Mouse (Mus musculus) bone marrow macrophage, adult 2 months (primary cell): ENCODE results near the gene Tead1.

Source experiments
- CTCF ChIP-seq: IDR thresholded peaks from 2 replicates; pipeline ENCODE4 v1.5.1; 2012; ENCODE audit warnings: low read depth, mild to moderate bottlenecking, low read length, moderate library complexity
- POLR2A ChIP-seq: IDR thresholded peaks from 2 replicates; pipeline ENCODE4 v1.6.1; 2012; ENCODE audit warnings: mild to moderate bottlenecking, low read depth, low read length, borderline replicate concordance

DNA sequence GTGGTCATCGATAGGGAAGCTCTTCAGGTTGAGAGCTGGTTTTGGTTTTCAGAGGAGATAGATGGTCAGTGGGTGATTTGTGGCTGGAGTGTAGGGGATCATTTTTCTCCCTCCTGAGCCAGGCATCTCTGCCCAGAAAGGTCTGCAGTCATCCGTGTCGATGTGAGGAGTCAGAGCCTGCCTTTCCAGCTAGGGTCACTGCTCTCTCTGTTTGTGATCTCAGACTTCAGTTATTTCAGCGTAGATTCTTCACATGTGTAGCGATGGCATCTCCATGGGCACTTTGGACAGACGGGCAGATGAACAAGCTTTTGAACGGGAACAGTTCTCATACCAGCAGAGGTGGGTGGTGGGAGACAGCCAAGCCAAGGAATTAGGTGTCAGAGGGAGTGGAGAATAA lies 106.2 kb downstream of the Tead1 start:
- TF ChIP-seq POLR2A (no peak), CTCF (no peak)
